Mouse (Mus musculus) hindbrain, embryonic 15.5 days (tissue): ENCODE data around the gene Mad1l1. TPM values are rescaled to one million over a fixed set of nuclear protein-coding genes. Genes with fewer than 3 reads are reported as not detected.

ENCODE experiments used
- polyA plus RNA-seq: library from polyadenylated mRNA; unstranded; fragments of >200 nt; fragmentation: Nextera tagmentation; extraction: Ambion mirVana; gene quantifications from 2 replicates; pipeline ENCODE4 v1.2.1, GENCODE M21; 2015

The Mad1l1 gene
- polyA plus RNA-seq, 1 experiment from 2014 or later, result 33.1 TPM

Other genes with a start within 250 kb of the Mad1l1 start
- gene Nudt1, start 104 bp upstream of the Mad1l1 start, polyA plus RNA-seq, result 23.5 and 24.3 TPM in 2 replicates
- gene Mrm2, start 10.3 kb upstream of the Mad1l1 start, polyA plus RNA-seq, result 20.9 and 21.6 TPM in 2 replicates
- 37.7 and 40.2 TPM in 2 replicates for gene Snx8, start 67.7 kb upstream of the Mad1l1 start, polyA plus RNA-seq
- 85.0 and 102 TPM in 2 replicates for gene Eif3b, start 97.8 kb upstream of the Mad1l1 start, polyA plus RNA-seq
- not detected in 2 replicates for gene Gm4869, start 124.1 kb upstream of the Mad1l1 start, polyA plus RNA-seq
- 25.2 and 26.1 TPM in 2 replicates for gene Chst12, start 184.0 kb upstream of the Mad1l1 start, polyA plus RNA-seq
- not detected in 2 replicates for gene Grifin, start 243.5 kb upstream of the Mad1l1 start, polyA plus RNA-seq